Mouse (Mus musculus): ENCODE measurements at regions not wholly inside any gene's neighbourhood (a gene's known extent, or its start where the extent isn't known, plus 50 kb on each side); places are given as distances from the start of the nearest gene placed in this dataset.

DNA sequence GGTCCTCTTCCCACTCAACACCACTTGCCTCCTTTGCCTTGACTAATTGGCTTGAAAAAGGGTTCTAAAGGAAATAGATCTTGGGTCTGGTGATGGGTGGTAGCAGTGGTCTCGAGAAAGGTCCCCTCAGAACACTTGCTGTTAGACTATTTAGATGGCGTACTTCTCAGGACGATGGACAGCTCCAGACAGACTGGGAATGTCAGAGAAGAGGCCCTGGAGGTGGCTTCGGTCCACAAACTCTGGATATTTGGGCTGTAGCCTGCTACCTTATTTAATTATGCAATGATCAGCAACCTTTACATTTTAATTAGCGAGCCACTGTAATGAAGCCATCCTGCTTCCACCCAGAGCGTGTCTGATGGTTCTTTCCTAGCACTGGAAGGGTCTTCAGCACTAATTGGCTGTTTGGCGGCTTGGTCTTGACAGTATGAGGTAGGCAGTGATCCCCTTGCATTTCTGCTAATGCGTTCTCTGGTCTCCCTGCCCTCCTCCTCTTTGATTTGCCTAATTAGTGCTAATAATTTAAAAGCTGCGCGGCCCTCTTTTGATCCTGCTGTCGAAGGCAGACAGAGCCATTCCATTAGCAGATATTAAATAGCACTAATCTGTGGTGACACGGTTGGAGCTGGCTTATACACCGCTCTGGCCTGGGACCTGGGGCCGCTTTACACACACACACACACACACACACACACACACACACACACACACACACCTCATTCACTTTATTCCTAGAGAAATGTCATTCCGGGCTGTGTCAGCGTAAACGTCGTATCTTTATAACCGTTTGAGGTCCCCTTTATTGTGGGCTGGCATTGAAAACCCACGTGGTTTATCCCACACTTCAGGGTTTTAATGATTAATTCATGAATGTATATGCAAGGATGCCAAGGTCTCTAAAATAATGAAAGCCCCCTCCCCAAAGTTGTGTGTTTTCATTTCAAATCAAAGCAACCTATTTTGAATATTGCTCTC, 76.4 kb upstream of the N4bp1 start:
- in situ Hi-C loops (cut with MboI; ENCODE audit: low pct_unique_long_range_greater_than_20kb in 1 of 2, low sequenced_read_pairs in 2 of 2, unreplicated experiment in 1 of 2) = no loop called here
